Mouse (Mus musculus) ES-E14 (cell line): ENCODE data around the gene Aoc2.

Experiments used
- CHD2 ChIP-seq: IDR thresholded peaks from 2 replicates; pipeline ENCODE4 v1.6.1; 2014; ENCODE audit warnings: mild to moderate bottlenecking, low read depth, low read length, inconsistent platforms
- HCFC1 ChIP-seq: IDR thresholded peaks from 2 replicates; pipeline ENCODE4 v1.6.1; 2012; ENCODE audit warnings: low read length, inconsistent platforms, borderline replicate concordance; ENCODE audit not compliant: insufficient read depth
- MAFK ChIP-seq: IDR thresholded peaks from 2 replicates; pipeline ENCODE4 v1.6.1; 2014; ENCODE audit warnings: mild to moderate bottlenecking, low read depth, low read length, inconsistent platforms; ENCODE audit not compliant: insufficient read depth
- ZC3H11A ChIP-seq: IDR thresholded peaks from 2 replicates; pipeline ENCODE4 v1.6.1; 2012; ENCODE audit warnings: low read depth, mild to moderate bottlenecking, inconsistent platforms, low read length, borderline replicate concordance
- ZNF384 ChIP-seq: IDR thresholded peaks from 2 replicates; pipeline ENCODE4 v1.6.1; 2012; ENCODE audit warnings: low read depth, low read length, inconsistent platforms

DNA sequence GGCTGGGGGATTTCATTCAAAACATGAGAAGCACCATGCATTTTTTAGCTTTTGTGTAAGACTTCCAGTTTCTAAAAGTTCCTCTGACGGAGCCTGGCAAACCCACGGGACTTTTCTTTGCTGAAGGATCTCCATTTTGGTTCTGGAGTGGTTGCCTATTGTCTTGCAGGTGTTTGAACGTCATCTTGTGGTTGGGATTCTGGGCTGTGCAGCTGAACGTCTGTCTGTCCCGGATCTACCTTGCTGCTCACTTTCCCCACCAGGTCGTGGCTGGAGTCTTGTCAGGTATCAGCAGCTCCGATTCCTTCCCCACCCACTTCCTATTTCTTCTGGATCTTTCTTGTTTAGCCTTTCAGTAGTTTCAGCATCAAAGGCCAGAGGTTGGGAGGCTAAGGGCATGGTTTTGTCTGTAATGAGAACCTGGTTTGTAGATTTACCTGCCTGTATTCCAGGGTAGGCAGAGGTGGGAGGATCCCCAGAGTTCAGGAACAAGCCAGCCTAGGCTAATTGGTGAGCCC, 49.6 kb downstream of the Aoc2 start:
- TF ChIP-seq CHD2 (no peak), ZC3H11A (no peak), MAFK (no peak), HCFC1 (no peak), ZNF384 (no peak)
